In genomic region chr4:32574604-32575003, GRCm38 (mm10) we compare ENCODE assay signal across 21 mouse cellular contexts. TPM values are rescaled to one million over a fixed set of nuclear protein-coding genes. Genes with fewer than 3 reads are reported as not detected.
DNase-seq lines count a peak whose midpoint lies in the region; ATAC-seq and TF ChIP-seq lines count a peak whose summit lies in the region.
"Had no signal": no experiment of that assay in that cellular context is flagged by ENCODE, and none has a peak within 500 bp of the region (broad histone marks: within the 10 kb centered on the region; RNA-seq: fewer than 3 reads in every experiment).

No protein-coding gene starts in this region.

- no peak for ATAC-seq in hindbrain, postnatal 0 days
- no peak for ATAC-seq in hindbrain, embryonic 14.5 days (ENCODE audit: low FRiP score)
- ATAC-seq in frontal cortex, adult (ENCODE audit: low TSS enrichment), result no peak

- WGBS in hindbrain, postnatal 0 days, result 92% methylated on average over 1 of the region's 1 CpGs
- 92% methylated on average over 1 of the region's 1 CpGs for WGBS in hindbrain, embryonic 14.5 days
- WGBS in lung, adult 2 months, result 94% methylated on average over 1 of the region's 1 CpGs

- peaks cover 18% of the 10 kb centered on the region; the same call in 1 of the 2 replicates for H3K36me3 ChIP-seq in hindbrain, postnatal 0 days (ENCODE audit: insufficient read depth, low read length)
- peaks cover 26% of the 10 kb centered on the region for H3K36me3 ChIP-seq in hindbrain, embryonic 14.5 days (replicated peaks; ENCODE audit: control insufficient read depth, insufficient read depth)
- H3K36me3 ChIP-seq in ES-Bruce4 (ENCODE audit: control insufficient read depth, insufficient read depth, low read length, poor library complexity, severe bottlenecking), result no peaks in the 10 kb centered on the region
- H3K36me3 ChIP-seq: lung, embryonic 15.5 days had no signal

- no peak overlapping the region for H3K9ac ChIP-seq in hindbrain, postnatal 0 days (replicated peaks; ENCODE audit: low read length)
- H3K9ac ChIP-seq in hindbrain, embryonic 14.5 days, result no peak overlapping the region
- H3K9ac ChIP-seq in ES-Bruce4 (ENCODE audit: low read depth, poor library complexity, severe bottlenecking), result no peak overlapping the region
- H3K9ac ChIP-seq: lung, embryonic 15.5 days; neural tube, embryonic 15.5 days had no signal

- DNase-seq in hindbrain, postnatal 0 days (ENCODE audit: low spot score), result no peak
- no peak for DNase-seq in hindbrain, embryonic 14.5 days (ENCODE audit: low spot score)
- no peak for DNase-seq in lung, adult 2 months
- DNase-seq in lung, postnatal 14 days, result no peak
- no peak for DNase-seq in T-cell, adult 2 months (ENCODE audit: low spot score)
- DNase-seq: adrenal gland, adult 2 months; cerebellum, postnatal 10 days; gastrocnemius, postnatal 25 days; kidney, adult 11 months; thymus, postnatal 25 days had no signal

- no peaks in the 10 kb centered on the region for H3K9me3 ChIP-seq in hindbrain, postnatal 0 days (ENCODE audit: low read length)
- H3K9me3 ChIP-seq in hindbrain, embryonic 14.5 days (ENCODE audit: control insufficient read depth, low read length), result no peaks in the 10 kb centered on the region
- no peaks in the 10 kb centered on the region for H3K9me3 ChIP-seq in ES-Bruce4 (replicated peaks; ENCODE audit: control insufficient read depth, insufficient read depth, low read length, poor library complexity, severe bottlenecking)
- H3K9me3 ChIP-seq: embryonic facial prominence, embryonic 10.5 days; hindbrain, embryonic 10.5 days; lung, embryonic 15.5 days; neural tube, embryonic 15.5 days had no signal

- no peak overlapping the region for H3K27ac ChIP-seq in hindbrain, postnatal 0 days
- H3K27ac ChIP-seq in hindbrain, embryonic 14.5 days, result no peak overlapping the region
- no peak overlapping the region for H3K27ac ChIP-seq in ES-Bruce4 (ENCODE audit: insufficient read depth, low read length)
- no peak overlapping the region for H3K27ac ChIP-seq in cortical plate, adult 2 months (ENCODE audit: insufficient read depth, low read length)
- H3K27ac ChIP-seq: embryonic facial prominence, embryonic 10.5 days; hindbrain, embryonic 10.5 days; lung, embryonic 15.5 days; neural tube, embryonic 15.5 days had no signal

- no peak overlapping the region for H3K4me3 ChIP-seq in hindbrain, postnatal 0 days (ENCODE audit: low read length)
- H3K4me3 ChIP-seq in hindbrain, embryonic 14.5 days (replicated peaks; ENCODE audit: low read length), result no peak overlapping the region
- no peak overlapping the region for H3K4me3 ChIP-seq in lung, adult 2 months (replicated peaks; ENCODE audit: extremely low read depth, low read depth, low read length)
- no peak overlapping the region for H3K4me3 ChIP-seq in ES-Bruce4 (ENCODE audit: low read depth, low read length)
- no peak overlapping the region for H3K4me3 ChIP-seq in cortical plate, adult 2 months (ENCODE audit: insufficient read depth, low read length)
- H3K4me3 ChIP-seq: embryonic facial prominence, embryonic 10.5 days; hindbrain, embryonic 10.5 days; lung, embryonic 15.5 days; neural tube, embryonic 15.5 days had no signal

- no peaks in the 10 kb centered on the region for H3K27me3 ChIP-seq in hindbrain, postnatal 0 days (ENCODE audit: insufficient read depth, low read length)
- H3K27me3 ChIP-seq in hindbrain, embryonic 14.5 days (ENCODE audit: control insufficient read depth, insufficient read depth, low read length), result no peaks in the 10 kb centered on the region
- no peaks in the 10 kb centered on the region for H3K27me3 ChIP-seq in ES-Bruce4 (ENCODE audit: control insufficient read depth, insufficient read depth, low read length, poor library complexity, severe bottlenecking)
- H3K27me3 ChIP-seq: lung, embryonic 15.5 days; neural tube, embryonic 15.5 days had no signal

- TF ChIP-seq CTCF in hindbrain, postnatal 0 days (IDR thresholded peaks at IDR 0.05; ENCODE audit: low read depth), result peak; percentile 47; the same call in 1 of the 2 replicates
- 0 out of 2 replicates have a peak, but pooled peaks have one; percentile 20 for TF ChIP-seq CTCF in lung, adult 2 months (IDR thresholded peaks at IDR 0.05; ENCODE audit: insufficient read depth, low read length)
- TF ChIP-seq CTCF in ES-Bruce4 (IDR thresholded peaks at IDR 0.05; ENCODE audit: low read depth, low read length), result peak; percentile 14
- TF ChIP-seq CTCF in cortical plate, adult 2 months (IDR thresholded peaks at IDR 0.05; ENCODE audit: extremely low read depth, insufficient read depth, low read length), result peak; percentile 31; the same call in 1 of the 2 replicates

- H3K4me2 ChIP-seq in hindbrain, postnatal 0 days (ENCODE audit: low read depth, low read length), result no peak overlapping the region
- H3K4me2 ChIP-seq in hindbrain, embryonic 14.5 days (replicated peaks), result no peak overlapping the region
- H3K4me2 ChIP-seq: heart, embryonic 11.5 days; lung, embryonic 15.5 days; neural tube, embryonic 15.5 days had no signal

- no peak for TF ChIP-seq EP300 in ES-Bruce4 (IDR thresholded peaks at IDR 0.05; ENCODE audit: insufficient read depth, low read depth, low read length)

- TF ChIP-seq POLR2A in lung, adult 2 months (IDR thresholded peaks at IDR 0.05; ENCODE audit: borderline replicate concordance, extremely low read depth, low read depth, low read length), result no peak
- no peak for TF ChIP-seq POLR2A in ES-Bruce4 (IDR thresholded peaks at IDR 0.05; ENCODE audit: insufficient read depth, low read length)
- TF ChIP-seq POLR2A in cortical plate, adult 2 months (IDR thresholded peaks at IDR 0.05; ENCODE audit: extremely low read depth, insufficient read depth, low read length), result no peak

- H3K4me1 ChIP-seq in hindbrain, postnatal 0 days (ENCODE audit: insufficient read depth, low read length), result peaks cover 12% of the 10 kb centered on the region; the same call in 1 of the 2 replicates
- H3K4me1 ChIP-seq in hindbrain, embryonic 14.5 days (replicated peaks; ENCODE audit: control insufficient read depth, insufficient read depth, low read length), result peaks cover 20% of the 10 kb centered on the region
- H3K4me1 ChIP-seq in lung, adult 2 months (ENCODE audit: control insufficient read depth, insufficient read depth, low read length), result 0 out of 2 replicates have a peak, but pooled peaks cover 3% of the 10 kb centered on the region
- no peaks in the 10 kb centered on the region for H3K4me1 ChIP-seq in ES-Bruce4 (ENCODE audit: control insufficient read depth, insufficient read depth, low read length)
- no peaks in the 10 kb centered on the region; the same call in 1 of the 2 replicates for H3K4me1 ChIP-seq in cortical plate, adult 2 months (ENCODE audit: control insufficient read depth, insufficient read depth, low read length)

RNA-seq across cellular contexts. Expression of gene Gja10, which starts 28.0 kb away (rescaled TPM):
- not detected in 2 replicates for total RNA-seq in hindbrain, postnatal 0 days (2014; rRNA removed)
- polyA plus RNA-seq in hindbrain, postnatal 0 days (2015; fragmentation: Nextera tagmentation; extraction: Ambion mirVana), result 0.09 and 0.13 TPM in 2 replicates
- 0.22 TPM in 1 of 2 replicates, not detected in the other for polyA plus RNA-seq in hindbrain, embryonic 14.5 days (2014; fragmentation: Nextera tagmentation; extraction: Ambion mirVana)
- not detected in 2 replicates for polyA plus RNA-seq in lung, adult 2 months (2012; rRNA removed)
- polyA plus RNA-seq in ES-Bruce4 (2011; ENCODE audit: insufficient read depth, insufficient read length, low read depth, missing spikeins), result not detected in 2 replicates
- polyA plus RNA-seq in cortical plate, adult 2 months (2012; rRNA removed), result not detected in 2 replicates
- total RNA-seq: adrenal gland, adult 2 months; gastrocnemius, postnatal 25 days had no signal
- polyA plus RNA-seq: adrenal gland, adult 2 months; heart, embryonic 11.5 days; large intestine, adult 2 months; limb, embryonic 11.5 days; lung, embryonic 15.5 days; neural tube, embryonic 15.5 days; stomach, embryonic 14.5 days had no signal

RNA-seq across cellular contexts. Expression of gene Casp8ap2, which starts 40.6 kb away (rescaled TPM):
- 35.6 and 95.4 TPM in 2 replicates for total RNA-seq in hindbrain, postnatal 0 days (2014; rRNA removed)
- 31.1 and 32.2 TPM in 2 replicates for polyA plus RNA-seq in hindbrain, postnatal 0 days (2015; fragmentation: Nextera tagmentation; extraction: Ambion mirVana)
- polyA plus RNA-seq in hindbrain, embryonic 14.5 days (2014; fragmentation: Nextera tagmentation; extraction: Ambion mirVana), result 33.9 and 34.6 TPM in 2 replicates
- 1.7 and 6.7 TPM in 2 replicates for polyA plus RNA-seq in lung, adult 2 months (2012; rRNA removed)
- polyA plus RNA-seq in ES-Bruce4 (2011; ENCODE audit: insufficient read depth, insufficient read length, low read depth, missing spikeins), result 46.3 and 55.6 TPM in 2 replicates
- 4.3 and 5.2 TPM in 2 replicates for polyA plus RNA-seq in cortical plate, adult 2 months (2012; rRNA removed)
